Mouse (Mus musculus) natural killer cell, adult 2 months (primary cell): ENCODE measurements at regions not wholly inside any gene's neighbourhood (a gene's known extent, or its start where the extent isn't known, plus 50 kb on each side); places are given as distances from the start of the nearest gene placed in this dataset.
A peak's percentile ranks its signal among the peaks of the same experiment; 100 is the strongest.
"Not testable (repeated sequence)": the region's sequence is repeated elsewhere in the genome, so short reads cannot be mapped to it uniquely, and the experiment has no call there.

Experiments used
- DNase-seq, 2 experiments: peaks; one replicate each; pipeline ENCODE4 v3.0.0; 2022; ENCODE audit warnings: low spot score in 2 of 2

DNA sequence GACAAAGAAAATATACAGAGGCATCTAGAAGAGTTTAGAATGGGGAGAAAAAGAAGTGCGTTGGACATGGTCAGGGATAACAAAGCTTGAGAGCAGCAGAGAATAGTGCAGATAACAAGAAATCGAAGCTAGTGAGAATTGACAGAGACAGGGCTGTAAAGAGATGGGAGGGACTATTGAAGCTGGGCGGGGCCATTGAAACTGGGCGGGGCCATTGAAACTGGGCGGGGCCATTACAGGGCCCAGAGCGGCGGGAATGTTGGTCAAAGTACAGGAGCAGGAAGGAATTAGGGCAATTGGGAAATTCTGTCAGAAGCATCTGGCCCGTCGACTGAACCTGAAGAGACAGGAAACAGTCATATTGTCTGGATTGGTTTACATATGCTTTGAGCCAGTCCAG is 243.3 kb upstream of the Srek1ip1 start:
- DNase-seq, result no peak

GRCm38 (mm10) chr13:104553329-104553728 is 239.0 kb upstream of the Srek1ip1 start:
- DNase-seq, result no peak

DNA sequence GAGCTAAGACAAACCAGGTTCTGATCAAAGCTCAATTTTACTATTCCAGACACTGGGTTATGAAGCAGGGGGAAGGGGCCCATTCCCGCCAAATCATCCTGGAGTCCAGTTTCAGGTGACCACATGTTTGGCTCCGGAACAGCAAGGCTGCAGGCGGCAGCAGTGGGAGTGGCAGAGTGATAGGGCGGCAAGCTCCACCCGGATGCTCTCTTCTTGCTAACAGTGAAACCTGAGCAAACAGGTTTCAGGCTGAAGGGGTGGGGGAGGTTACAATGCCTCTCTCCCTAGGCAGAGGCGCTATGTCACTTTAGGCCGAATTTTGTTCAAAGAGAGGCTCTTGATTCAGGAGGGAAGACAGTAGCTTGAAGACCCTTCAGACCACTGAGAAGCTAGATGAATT is 235.7 kb upstream of the Srek1ip1 start:
- not testable (repeated sequence) for DNase-seq

- no peak for DNase-seq
These were observed 232.4 kb upstream of the Srek1ip1 start for GRCm38 (mm10) chr13:104559876-104560275.

GRCm38 (mm10) chr13:104560500-104561114 is 231.7 kb upstream of the Srek1ip1 start:
- no peak for DNase-seq

GRCm38 (mm10) chr13:104562536-104562935 is 229.7 kb upstream of the Srek1ip1 start:
- DNase-seq, result no peak

DNA sequence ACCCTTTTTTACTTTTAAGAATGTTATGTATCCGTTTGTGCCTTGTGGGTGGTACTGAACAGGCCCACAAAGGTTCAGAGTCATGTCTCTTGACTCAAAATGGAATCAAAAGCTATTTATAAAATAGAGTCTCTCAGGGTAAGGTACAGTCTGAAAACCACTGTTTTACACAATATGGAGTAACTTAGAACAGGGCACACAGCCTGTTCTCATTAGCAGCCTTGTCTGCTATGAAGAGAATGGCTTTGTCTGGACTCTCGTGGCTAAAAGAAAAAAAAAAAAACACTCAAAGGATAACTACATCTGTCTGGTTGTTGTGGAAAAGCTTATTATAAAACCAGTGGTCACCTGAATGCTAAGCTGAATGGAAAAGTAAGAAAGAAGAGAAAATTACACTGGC is 229.3 kb upstream of the Srek1ip1 start:
- DNase-seq, result no peak

DNA sequence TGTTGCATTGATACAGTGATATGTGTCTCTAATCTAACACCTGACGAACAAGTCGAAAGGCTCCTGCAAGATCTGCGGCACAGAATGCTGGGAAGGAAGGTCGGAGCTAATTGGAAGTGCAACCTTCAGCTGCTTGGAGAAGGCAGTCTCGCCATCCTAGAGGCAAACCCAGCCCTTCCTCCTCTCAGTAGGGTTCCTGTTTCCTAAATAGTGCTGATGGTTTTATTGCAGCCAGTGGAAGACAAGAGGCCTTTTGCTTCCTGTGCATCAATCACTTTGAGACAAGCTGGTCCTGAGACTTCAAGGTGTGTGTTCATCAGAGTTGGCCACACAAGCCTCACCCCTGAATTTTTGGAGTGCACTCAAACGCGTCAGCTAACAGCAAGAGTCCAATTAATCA is 228.4 kb upstream of the Srek1ip1 start:
- no peak for DNase-seq

DNA sequence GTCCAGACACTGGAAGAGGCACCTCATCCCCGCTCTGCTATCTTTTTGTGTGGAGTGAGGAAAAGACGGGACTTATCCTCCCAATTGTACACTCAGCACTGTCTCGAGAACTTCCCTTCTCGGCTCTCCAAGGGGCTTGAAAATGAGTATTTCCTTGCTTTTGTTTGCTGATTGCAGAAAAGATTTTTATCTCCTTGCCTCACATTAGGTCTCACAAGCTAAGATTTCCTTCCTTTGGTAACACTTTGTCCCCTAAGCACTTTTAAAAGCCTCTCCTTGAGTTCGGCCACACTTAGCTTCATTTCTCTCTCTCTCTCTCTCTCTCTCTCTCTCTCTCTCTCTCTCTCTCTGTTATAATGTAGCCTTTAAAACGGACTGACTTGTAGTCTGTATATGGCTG is 222.5 kb upstream of the Srek1ip1 start:
- DNase-seq, result no peak

DNA sequence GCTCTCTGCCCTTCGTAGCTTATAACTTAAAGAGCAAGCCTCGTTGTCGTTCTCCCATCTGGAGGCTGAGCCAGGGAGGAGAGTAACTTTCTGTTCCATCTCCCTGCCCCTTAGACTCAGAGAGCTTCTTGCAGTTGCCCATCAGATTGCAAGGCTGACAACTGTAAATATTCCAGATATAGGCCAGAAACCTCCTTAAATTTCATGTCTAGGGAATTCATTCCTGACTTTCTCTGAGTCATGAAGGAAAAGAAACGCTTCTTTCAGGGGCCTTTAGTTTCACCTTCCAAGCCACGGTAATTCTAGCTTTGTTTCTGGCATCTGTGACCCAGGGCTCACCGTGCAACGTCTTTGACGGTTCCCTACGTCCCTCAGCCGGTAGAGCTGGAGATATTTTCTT is 220.0 kb upstream of the Srek1ip1 start:
- DNase-seq, result no peak

DNA sequence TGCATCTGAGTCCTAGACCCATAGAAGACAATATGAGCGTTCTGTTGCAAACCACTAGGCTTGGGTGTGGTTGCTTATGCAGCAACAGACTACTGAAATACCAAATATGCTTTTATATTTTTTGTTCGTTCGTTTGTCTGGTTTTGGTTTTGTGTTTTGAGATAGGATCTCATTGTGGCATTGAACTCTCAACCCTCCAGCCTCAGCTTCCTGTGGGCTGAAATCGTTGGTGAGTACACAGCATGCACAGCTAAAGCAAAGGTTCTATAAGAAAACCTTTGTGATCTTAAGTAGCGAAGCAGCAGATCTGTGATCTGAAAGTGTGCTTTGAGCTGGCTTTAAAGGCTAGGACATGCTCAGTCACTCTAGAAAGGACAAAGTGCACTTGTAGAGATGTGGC is 217.9 kb upstream of the Srek1ip1 start:
- peak; percentile 9 to 24 for DNase-seq

- DNase-seq, result peak; percentile 11 to 15
These were observed 216.0 kb upstream of the Srek1ip1 start for GRCm38 (mm10) chr13:104576188-104576789.

DNA sequence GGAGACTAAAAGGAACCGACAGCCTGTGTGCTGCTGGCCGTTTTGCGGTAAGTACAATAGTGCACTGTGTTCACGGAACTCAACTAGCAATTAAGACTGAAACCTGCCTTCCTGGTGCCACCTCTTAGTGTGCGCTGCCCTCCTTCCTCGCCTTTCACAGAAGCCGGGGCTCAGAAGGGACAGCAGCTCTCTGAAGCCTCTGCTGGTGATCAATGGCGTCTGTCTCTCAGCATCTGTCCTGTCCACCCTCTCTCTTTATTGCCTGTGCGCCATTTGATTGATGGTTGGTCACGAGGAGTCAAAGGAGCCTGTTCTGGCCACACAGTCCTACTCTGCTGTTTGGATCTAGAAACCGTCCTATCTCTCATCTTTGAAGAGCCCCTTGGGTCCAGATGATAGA is 214.4 kb upstream of the Srek1ip1 start:
- DNase-seq, result no peak

DNA sequence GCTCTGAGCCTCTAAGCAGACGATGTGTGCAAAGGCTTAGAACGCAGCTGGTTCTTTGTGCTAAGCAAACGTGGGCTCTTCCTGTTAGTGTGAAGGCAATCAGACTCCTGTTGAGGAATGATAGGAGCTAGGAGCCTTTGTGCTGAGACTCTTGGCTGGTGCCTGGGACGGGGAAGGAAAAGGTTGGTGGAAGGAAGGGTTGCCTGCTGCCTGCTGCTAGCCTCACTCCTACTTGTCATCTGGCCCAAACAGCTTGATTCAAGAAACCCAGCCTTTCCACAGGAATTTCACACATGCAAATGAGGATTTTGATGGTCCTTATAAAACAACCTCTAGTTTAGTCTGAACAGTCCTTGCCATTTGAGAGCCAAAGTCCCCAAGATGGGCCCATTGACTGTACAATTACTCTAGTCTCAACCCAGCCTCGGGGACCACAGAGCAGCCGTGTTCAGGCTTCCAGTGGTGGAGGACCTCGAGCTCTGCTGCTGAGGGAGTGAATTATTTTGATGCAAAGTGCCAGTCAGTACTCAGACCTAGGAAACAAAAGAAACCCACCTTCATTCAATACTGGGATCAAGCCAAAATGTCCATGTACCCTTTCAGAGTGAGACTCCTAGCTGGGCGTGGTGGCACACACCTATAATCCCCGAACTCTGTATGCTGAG is 211.5 kb upstream of the Srek1ip1 start:
- no peak for DNase-seq
